Mouse (Mus musculus): ENCODE data around the gene Kcnq1.

Kcnq1 gene

GRCm38 (mm10) chr7:143375945-143376344 is 269.8 kb downstream of the Kcnq1 start:
- DNase-seq, result no peak

- DNase-seq, result no peak
These were observed 274.4 kb downstream of the Kcnq1 start for GRCm38 (mm10) chr7:143380466-143381073.

GRCm38 (mm10) chr7:143386632-143387031 is 280.5 kb downstream of the Kcnq1 start:
- DNase-seq, result no peak

- DNase-seq, result peak; percentile 75
These were observed 282.9 kb downstream of the Kcnq1 start for GRCm38 (mm10) chr7:143388783-143389695.

GRCm38 (mm10) chr7:143389860-143390259 is 283.7 kb downstream of the Kcnq1 start:
- no peak for DNase-seq

GRCm38 (mm10) chr7:143390277-143390948 is 284.3 kb downstream of the Kcnq1 start:
- DNase-seq, result no peak

GRCm38 (mm10) chr7:143395113-143395563 is 289.0 kb downstream of the Kcnq1 start:
- DNase-seq, result peak; percentile 18

GRCm38 (mm10) chr7:143399756-143400155 is 293.6 kb downstream of the Kcnq1 start:
- DNase-seq, result no peak

- DNase-seq, result no peak
These were observed 294.4 kb downstream of the Kcnq1 start for GRCm38 (mm10) chr7:143400599-143400998.

GRCm38 (mm10) chr7:143401429-143402016 is 295.4 kb downstream of the Kcnq1 start:
- DNase-seq, result no peak

- no peak for DNase-seq
These were observed 298.1 kb downstream of the Kcnq1 start for GRCm38 (mm10) chr7:143404296-143404695.

- DNase-seq, result peak; percentile 56
These were observed 301.9 kb downstream of the Kcnq1 start for GRCm38 (mm10) chr7:143407931-143408501.

- DNase-seq, result no peak
These were observed 302.5 kb downstream of the Kcnq1 start for GRCm38 (mm10) chr7:143408615-143409021.

GRCm38 (mm10) chr7:143412606-143413005 is 306.4 kb downstream of the Kcnq1 start:
- DNase-seq, result peak; percentile 19

GRCm38 (mm10) chr7:143415070-143415469 is 308.9 kb downstream of the Kcnq1 start:
- no peak for DNase-seq

GRCm38 (mm10) chr7:143416406-143416805 is 310.2 kb downstream of the Kcnq1 start:
- DNase-seq, result no peak

GRCm38 (mm10) chr7:143417875-143418274 is 311.7 kb downstream of the Kcnq1 start:
- no peak for DNase-seq

GRCm38 (mm10) chr7:143419585-143420160 is 313.5 kb downstream of the Kcnq1 start:
- peak; percentile 12 for DNase-seq

- DNase-seq, result no peak
These were observed 322.1 kb downstream of the Kcnq1 start for GRCm38 (mm10) chr7:143428142-143428813.

GRCm38 (mm10) chr7:143428814-143429499 is 322.8 kb downstream of the Kcnq1 start:
- no peak for DNase-seq

- no peak for DNase-seq
These were observed 326.5 kb downstream of the Kcnq1 start for GRCm38 (mm10) chr7:143432631-143433030.

Measured in kidney, adult 18-20 months (tissue).